Mouse (Mus musculus): ENCODE measurements at regions not wholly inside any gene's neighbourhood (a gene's known extent, or its start where the extent isn't known, plus 50 kb on each side); places are given as distances from the start of the nearest gene placed in this dataset.

GRCm38 (mm10) chr2:122863343-122863970, 98.4 kb downstream of the Sqor start:
- intact Hi-C loops (cut with DNase I): no loop called here
- DNase-seq: no peak

- intact Hi-C loops (cut with DNase I): no loop called here
Observed at GRCm38 (mm10) chr2:122863971-122864348, 98.9 kb downstream of the Sqor start.

GRCm38 (mm10) chr2:122887111-122887510, 122.1 kb downstream of the Sqor start:
- intact Hi-C loops (cut with DNase I): no loop called here
- DNase-seq: no peak

More at GRCm38 (mm10) chr2:122863971-122864348, 98.9 kb downstream of the Sqor start:
- DNase-seq: no peak

GRCm38 (mm10) chr2:122887526-122887925, 122.5 kb downstream of the Sqor start:
- intact Hi-C loops (cut with DNase I): no loop called here
- no peak for DNase-seq

GRCm38 (mm10) chr2:122905129-122906072, 140.4 kb downstream of the Sqor start:
- DNase-seq: no peak
- intact Hi-C loops (cut with DNase I): no loop called here

GRCm38 (mm10) chr2:122916772-122917171, 151.7 kb downstream of the Sqor start:
- DNase-seq: peak; percentile 20
- intact Hi-C loops (cut with DNase I): no loop called here

- peak; percentile 9 for DNase-seq
- intact Hi-C loops (cut with DNase I): no loop called here
Observed at GRCm38 (mm10) chr2:122937922-122938321, 172.9 kb downstream of the Sqor start.

- intact Hi-C loops (cut with DNase I): no loop called here
Observed at GRCm38 (mm10) chr2:122944841-122945240, 179.8 kb downstream of the Sqor start.

GRCm38 (mm10) chr2:122945891-122946290, 180.9 kb downstream of the Sqor start:
- intact Hi-C loops (cut with DNase I): no loop called here
- no peak for DNase-seq

More at GRCm38 (mm10) chr2:122944841-122945240, 179.8 kb downstream of the Sqor start:
- no peak for DNase-seq

- no peak for DNase-seq
- intact Hi-C loops (cut with DNase I): no loop called here
Observed at GRCm38 (mm10) chr2:122949031-122949430, 184.0 kb downstream of the Sqor start.

- DNase-seq: no peak
- intact Hi-C loops (cut with DNase I): no loop called here
Observed at GRCm38 (mm10) chr2:122961701-122962100, 196.7 kb downstream of the Sqor start.

GRCm38 (mm10) chr2:122968809-122969628, 204.0 kb downstream of the Sqor start:
- intact Hi-C loops (cut with DNase I): no loop called here

More at GRCm38 (mm10) chr2:122968809-122969628, 204.0 kb downstream of the Sqor start:
- no peak for DNase-seq
